In the genomic region with DNA sequence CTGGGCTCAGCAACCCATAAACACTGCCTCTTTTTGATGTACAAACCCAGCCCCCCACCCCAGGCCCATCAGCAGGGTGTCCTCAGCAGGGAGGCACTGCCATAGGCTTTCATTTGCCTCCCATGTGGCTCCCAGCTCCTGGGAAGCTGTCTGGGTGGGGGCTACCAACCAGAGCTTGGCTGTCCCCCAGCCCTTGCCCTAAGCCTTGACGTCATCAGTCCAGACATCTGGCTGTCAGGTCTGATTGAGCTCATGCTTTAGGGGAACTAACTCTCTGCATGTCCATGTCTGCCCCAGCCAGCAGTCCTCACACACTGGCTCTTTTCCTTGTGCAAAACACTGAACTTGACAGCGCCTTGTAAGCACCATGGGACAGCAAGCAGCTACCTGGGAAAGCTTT, we compare ENCODE assay signal across 27 mouse cellular contexts.
DNase-seq lines count a peak whose midpoint lies in the region; ATAC-seq and TF ChIP-seq lines count a peak whose summit lies in the region.
"Had no signal": no experiment of that assay in that cellular context is flagged by ENCODE, and none has a peak within 500 bp of the region (broad histone marks: within the 10 kb centered on the region; RNA-seq: fewer than 3 reads in every experiment).

No protein-coding gene starts in this region.

- ATAC-seq in lung, postnatal 0 days = peak; percentile 26; the same call in 1 of the 2 replicates
- ATAC-seq in limb, embryonic 13.5 days (ENCODE audit: low FRiP score, low read depth) = no peak
- ATAC-seq: CD4-positive, CD25-positive, alpha-beta regulatory T cell, adult 4 months; forebrain, embryonic 16.5 days; intestine, embryonic 16.5 days; midbrain, embryonic 13.5 days had no signal

- H3K4me1 ChIP-seq in lung, postnatal 0 days (ENCODE audit: insufficient read depth, low read depth, low read length) = no peaks in the 10 kb centered on the region
- peaks cover 33% of the 10 kb centered on the region for H3K4me1 ChIP-seq in limb, embryonic 13.5 days
- H3K4me1 ChIP-seq: embryonic facial prominence, embryonic 12.5 days; hindbrain, embryonic 13.5 days; liver, embryonic 15.5 days; midbrain, embryonic 13.5 days had no signal

- no peak for TF ChIP-seq CTCF in lung, postnatal 0 days (IDR thresholded peaks at IDR 0.05)

- no peak for DNase-seq in lung, postnatal 0 days (ENCODE audit: low spot score)
- DNase-seq in lung, postnatal 14 days = no peak
- peak; percentile 62 for DNase-seq in NIH3T3 (ENCODE audit: low read depth)
- peak; percentile 6 for DNase-seq in retina, postnatal 7 days (ENCODE audit: low read depth, low spot score)
- no peak for DNase-seq in cerebellum, adult 18-20 months
- no peak for DNase-seq in thymus, postnatal 10 days (ENCODE audit: low spot score in 2 of 2)
- DNase-seq: adrenal gland, adult 8-10 months; cerebellum, adult 9-10 months; cerebellum, postnatal 36 days; gastrocnemius, postnatal 10 days; kidney, adult 9 months; kidney, postnatal 14 days; layer of hippocampus, adult 9-11 months; lung, embryonic 14.5 days; right cerebral cortex, adult 18-20 months; spleen, adult 18-20 months; thymus, postnatal 14 days had no signal

- H3K4me3 ChIP-seq in lung, postnatal 0 days (ENCODE audit: low read depth, low read length) = no peak overlapping the region
- H3K4me3 ChIP-seq in limb, embryonic 13.5 days = no peak overlapping the region
- H3K4me3 ChIP-seq: embryonic facial prominence, embryonic 12.5 days; erythroblast, embryonic 14.5 days; hindbrain, embryonic 13.5 days; liver, embryonic 15.5 days; midbrain, embryonic 13.5 days had no signal

- H3K4me2 ChIP-seq in lung, postnatal 0 days (replicated peaks; ENCODE audit: low read depth, low read length) = no peak overlapping the region
- no peak overlapping the region for H3K4me2 ChIP-seq in limb, embryonic 13.5 days (replicated peaks)
- H3K4me2 ChIP-seq: embryonic facial prominence, embryonic 12.5 days; hindbrain, embryonic 13.5 days; liver, embryonic 15.5 days; lung, embryonic 14.5 days; midbrain, embryonic 13.5 days had no signal

- WGBS in lung, postnatal 0 days = 59% methylated on average over 2 of the region's 2 CpGs
- WGBS in limb, embryonic 13.5 days = 47% methylated on average over 2 of the region's 2 CpGs

- no peaks in the 10 kb centered on the region for H3K9me3 ChIP-seq in lung, postnatal 0 days (ENCODE audit: low read length)
- H3K9me3 ChIP-seq in limb, embryonic 13.5 days = no peaks in the 10 kb centered on the region
- H3K9me3 ChIP-seq: embryonic facial prominence, embryonic 12.5 days; hindbrain, embryonic 13.5 days; liver, embryonic 15.5 days; midbrain, embryonic 13.5 days had no signal

- no peak overlapping the region for H3K9ac ChIP-seq in lung, postnatal 0 days (replicated peaks; ENCODE audit: low read depth)
- H3K9ac ChIP-seq in limb, embryonic 13.5 days = no peak overlapping the region
- H3K9ac ChIP-seq: embryonic facial prominence, embryonic 12.5 days; hindbrain, embryonic 13.5 days; liver, embryonic 15.5 days; lung, embryonic 14.5 days; midbrain, embryonic 13.5 days had no signal

- no peaks in the 10 kb centered on the region for H3K27me3 ChIP-seq in lung, postnatal 0 days (replicated peaks; ENCODE audit: insufficient read depth, low read length)
- H3K27me3 ChIP-seq in limb, embryonic 13.5 days = no peaks in the 10 kb centered on the region
- H3K27me3 ChIP-seq: liver, embryonic 15.5 days; midbrain, embryonic 13.5 days had no signal

- H3K36me3 ChIP-seq in lung, postnatal 0 days (ENCODE audit: insufficient read depth, low read length) = no peaks in the 10 kb centered on the region
- H3K36me3 ChIP-seq in limb, embryonic 13.5 days = no peaks in the 10 kb centered on the region
- H3K36me3 ChIP-seq: embryonic facial prominence, embryonic 12.5 days; hindbrain, embryonic 13.5 days; liver, embryonic 15.5 days; midbrain, embryonic 13.5 days had no signal

- H3K27ac ChIP-seq in lung, postnatal 0 days (ENCODE audit: low read length) = no peak overlapping the region
- 0 out of 2 replicates have a peak overlapping the region, but pooled peaks have one; percentile 28 for H3K27ac ChIP-seq in limb, embryonic 13.5 days
- H3K27ac ChIP-seq: embryonic facial prominence, embryonic 12.5 days; hindbrain, embryonic 13.5 days; liver, embryonic 15.5 days; macrophage; midbrain, embryonic 13.5 days had no signal

- TF ChIP-seq EP300 in lung, postnatal 0 days (IDR thresholded peaks at IDR 0.05) = no peak

Comparison
In these comparisons a context has a peak if more than half of its experiments do, and no peak if none do; other contexts are left out.
1. DNase-seq: peak in NIH3T3 (single experiment) and retina, postnatal 7 days (single experiment); none in lung, postnatal 0 days (single experiment), lung, postnatal 14 days (single experiment), cerebellum, adult 18-20 months (0 of 2) and thymus, postnatal 10 days (0 of 2).